Mouse (Mus musculus) stomach, embryonic 14.5 days (tissue): ENCODE measurements around the gene Prkce. TPM values are rescaled to one million over a fixed set of nuclear protein-coding genes. Genes with fewer than 3 reads are reported as not detected.

ENCODE experiments used
- ATAC-seq: fragments of 200-750 bp; cut with Nextera tagmentation; 2 replicates; pipeline ENCODE4 v1.8.0; 2017; ENCODE audit warnings: low read depth, moderate TSS enrichment; ENCODE audit not compliant: insufficient number of reproducible peaks, insufficient read depth, low FRiP score
- H3K27ac ChIP-seq: fragments of 300-500 bp; sonication (generic); 2 replicates; pipeline ENCODE4 v1.5.1; 2014; ENCODE audit warnings: mild to moderate bottlenecking, low read length, moderate library complexity, mixed read lengths
- H3K27me3 ChIP-seq: fragments of 300-500 bp; sonication (generic); 2 replicates; pipeline ENCODE4 v1.6.1; 2014; ENCODE audit warnings: low read length, control low read depth, mixed read lengths; ENCODE audit not compliant: control insufficient read depth, insufficient read depth
- H3K36me3 ChIP-seq: fragments of 300-500 bp; sonication (generic); 2 replicates; pipeline ENCODE4 v1.6.1; 2014; ENCODE audit warnings: mild to moderate bottlenecking, control low read depth, low read length, moderate library complexity, mixed read lengths; ENCODE audit not compliant: control insufficient read depth, insufficient read depth
- H3K4me1 ChIP-seq: fragments of 300-500 bp; sonication (generic); 2 replicates; pipeline ENCODE4 v1.6.1; 2014; ENCODE audit warnings: low read length, control low read depth, mixed read lengths; ENCODE audit not compliant: control insufficient read depth, insufficient read depth
- H3K4me2 ChIP-seq: fragments of 300-500 bp; sonication (generic); replicated peaks from 2 replicates; pipeline ENCODE4 v1.6.1; 2014; ENCODE audit warnings: low read depth, low read length, control low read depth
- H3K4me3 ChIP-seq: fragments of 300-500 bp; sonication (generic); 2 replicates; pipeline ENCODE4 v1.5.1; 2014; ENCODE audit warnings: low read depth, low read length, control low read depth
- H3K9ac ChIP-seq: fragments of 300-500 bp; sonication (generic); replicated peaks from 2 replicates; pipeline ENCODE4 v1.6.1; 2014; ENCODE audit warnings: low read depth, mild to moderate bottlenecking, control low read depth, low read length, moderate library complexity, mixed read lengths
- H3K9me3 ChIP-seq: fragments of 300-500 bp; sonication (generic); 2 replicates; pipeline ENCODE4 v1.6.1; 2016; ENCODE audit warnings: low read depth, low read length, control low read depth; ENCODE audit not compliant: control insufficient read depth
- WGBS: fragments of 180-500 bp; shearing (Covaris S2); extraction: QIAGEN DNeasy Blood & Tissue Kit; methylation state at CpG from one replicate; pipeline ENCODE4 v1.1.7; 2014; 5-methylcytosine and 5-hydroxymethylcytosine counted together
- polyA plus RNA-seq: library from polyadenylated mRNA; unstranded; fragments of >200 nt; fragmentation: Nextera tagmentation; extraction: Ambion mirVana; gene quantifications from 2 replicates; pipeline ENCODE4 v1.2.1, GENCODE M21; 2014

The Prkce gene
- polyA plus RNA-seq, 1 experiment from 2014 or later, result 7.3 TPM

GRCm38 (mm10) chr17:86337076-86337475, 169.5 kb downstream of the Prkce start:
- H3K9ac ChIP-seq, result no peak overlapping the region
- no peak overlapping the region for H3K4me3 ChIP-seq
- H3K27ac ChIP-seq, result 0 out of 2 replicates have a peak overlapping the region, but pooled peaks have one; percentile 21
- no peaks in the 10 kb centered on the region for H3K9me3 ChIP-seq
- ATAC-seq, result no peak
- no peak overlapping the region for H3K4me2 ChIP-seq
- H3K4me1 ChIP-seq, result 0 out of 2 replicates have a peak, but pooled peaks cover 3% of the 10 kb centered on the region
- WGBS, result 49% methylated on average over 3 of the region's 3 CpGs
- no peaks in the 10 kb centered on the region for H3K27me3 ChIP-seq
- no peaks in the 10 kb centered on the region for H3K36me3 ChIP-seq

GRCm38 (mm10) chr17:86338328-86338727, 170.7 kb downstream of the Prkce start:
- Histone ChIP-seq H3K4me1 (0 out of 2 replicates have a peak, but pooled peaks cover 3% of the 10 kb centered on the region), H3K27ac (no peak overlapping the region), H3K9ac (no peak overlapping the region), H3K4me2 (no peak overlapping the region), H3K4me3 (no peak overlapping the region), H3K9me3 (no peaks in the 10 kb centered on the region), H3K36me3 (no peaks in the 10 kb centered on the region), H3K27me3 (no peaks in the 10 kb centered on the region)
- 75% methylated on average over 5 of the region's 5 CpGs for WGBS
- no peak for ATAC-seq

- H3K4me3 ChIP-seq, result no peak overlapping the region
- H3K27ac ChIP-seq, result no peak overlapping the region
- H3K36me3 ChIP-seq, result no peaks in the 10 kb centered on the region
- WGBS, result 64% methylated on average over 8 of the region's 8 CpGs
- no peaks in the 10 kb centered on the region for H3K4me1 ChIP-seq
- no peak overlapping the region for H3K9ac ChIP-seq
- ATAC-seq, result no peak
- H3K9me3 ChIP-seq, result no peaks in the 10 kb centered on the region
- no peak overlapping the region for H3K4me2 ChIP-seq
- H3K27me3 ChIP-seq, result no peaks in the 10 kb centered on the region
Measured at GRCm38 (mm10) chr17:86344032-86344431, 176.4 kb downstream of the Prkce start.

GRCm38 (mm10) chr17:86345234-86346005, 177.8 kb downstream of the Prkce start:
- no peaks in the 10 kb centered on the region for H3K27me3 ChIP-seq
- 93% methylated on average over 22 of the region's 22 CpGs for WGBS
- no peaks in the 10 kb centered on the region for H3K9me3 ChIP-seq
- no peak overlapping the region for H3K9ac ChIP-seq
- no peak overlapping the region for H3K4me2 ChIP-seq
- H3K27ac ChIP-seq, result no peak overlapping the region
- no peak overlapping the region for H3K4me3 ChIP-seq
- ATAC-seq, result no peak
- no peaks in the 10 kb centered on the region for H3K36me3 ChIP-seq
- 0 out of 2 replicates have a peak, but pooled peaks cover 1% of the 10 kb centered on the region for H3K4me1 ChIP-seq

- Histone ChIP-seq H3K9ac (no peak overlapping the region), H3K4me2 (no peak overlapping the region; the same call in 1 of the 2 replicates), H3K27ac (peak overlapping the region; percentile 52; the same call in 1 of the 2 replicates), H3K9me3 (no peaks in the 10 kb centered on the region), H3K36me3 (no peaks in the 10 kb centered on the region), H3K4me3 (no peak overlapping the region), H3K27me3 (no peaks in the 10 kb centered on the region), H3K4me1 (0 out of 2 replicates have a peak, but pooled peaks cover 13% of the 10 kb centered on the region)
- ATAC-seq, result no peak
- WGBS, result 59% methylated on average over 3 of the region's 3 CpGs
Measured at GRCm38 (mm10) chr17:86350236-86350635, 182.7 kb downstream of the Prkce start.

- Histone ChIP-seq H3K4me2 (no peak overlapping the region; the same call in 1 of the 2 replicates), H3K4me3 (no peak overlapping the region), H3K36me3 (no peaks in the 10 kb centered on the region), H3K9me3 (no peaks in the 10 kb centered on the region), H3K27ac (peak overlapping the region; percentile 52; the same call in 1 of the 2 replicates), H3K4me1 (0 out of 2 replicates have a peak, but pooled peaks cover 13% of the 10 kb centered on the region), H3K27me3 (no peaks in the 10 kb centered on the region), H3K9ac (no peak overlapping the region)
- no peak for ATAC-seq
- WGBS, result 54% methylated on average over 12 of the region's 12 CpGs
Measured at GRCm38 (mm10) chr17:86350791-86351261, 183.2 kb downstream of the Prkce start.

- Histone ChIP-seq H3K27ac (peak overlapping the region; percentile 52; the same call in 1 of the 2 replicates), H3K27me3 (no peaks in the 10 kb centered on the region), H3K4me1 (0 out of 2 replicates have a peak, but pooled peaks cover 13% of the 10 kb centered on the region), H3K9ac (no peak overlapping the region), H3K36me3 (no peaks in the 10 kb centered on the region), H3K4me3 (no peak overlapping the region), H3K9me3 (no peaks in the 10 kb centered on the region), H3K4me2 (no peak overlapping the region)
- WGBS, result 52% methylated on average over 4 of the region's 4 CpGs
- no peak for ATAC-seq
Measured at GRCm38 (mm10) chr17:86351282-86351681, 183.7 kb downstream of the Prkce start.

- Histone ChIP-seq H3K9me3 (no peaks in the 10 kb centered on the region), H3K9ac (no peak overlapping the region), H3K36me3 (no peaks in the 10 kb centered on the region), H3K4me2 (no peak overlapping the region), H3K4me3 (no peak overlapping the region), H3K4me1 (0 out of 2 replicates have a peak, but pooled peaks cover 13% of the 10 kb centered on the region), H3K27ac (no peak overlapping the region), H3K27me3 (no peaks in the 10 kb centered on the region)
- 79% methylated on average over 12 of the region's 12 CpGs for WGBS
- ATAC-seq, result no peak
Measured at GRCm38 (mm10) chr17:86352247-86353037, 184.9 kb downstream of the Prkce start.
